Mouse (Mus musculus): ENCODE results near the gene Phf14. TPM values are rescaled to one million over a fixed set of nuclear protein-coding genes. Genes with fewer than 3 reads are reported as not detected.

The Phf14 gene
- total RNA-seq, 2 experiments from 2014 or later = 60.3 to 65.2 TPM

DNA sequence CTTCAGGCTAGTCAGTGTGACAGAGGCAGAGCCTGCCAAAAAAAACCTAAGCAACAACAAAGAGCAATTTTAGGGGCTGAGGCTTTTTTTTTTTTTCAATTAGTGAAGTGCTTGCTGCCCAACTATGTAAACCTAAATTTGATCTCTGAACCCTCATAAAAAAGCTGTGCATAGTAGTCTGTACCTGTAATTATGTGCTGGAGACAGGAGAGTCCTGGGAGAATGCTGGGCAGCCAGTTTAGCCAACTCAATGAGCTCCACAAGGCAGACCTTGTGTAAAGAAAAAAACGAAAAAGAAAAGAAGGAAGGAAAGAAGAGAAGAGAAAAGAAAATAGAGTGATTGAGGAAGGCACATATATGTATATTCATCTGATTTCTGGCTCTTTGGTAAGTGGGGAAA lies 112.1 kb downstream of the Phf14 start:
- DNase-seq = no peak
- intact Hi-C loops (cut with DNase I) = no loop called here

DNA sequence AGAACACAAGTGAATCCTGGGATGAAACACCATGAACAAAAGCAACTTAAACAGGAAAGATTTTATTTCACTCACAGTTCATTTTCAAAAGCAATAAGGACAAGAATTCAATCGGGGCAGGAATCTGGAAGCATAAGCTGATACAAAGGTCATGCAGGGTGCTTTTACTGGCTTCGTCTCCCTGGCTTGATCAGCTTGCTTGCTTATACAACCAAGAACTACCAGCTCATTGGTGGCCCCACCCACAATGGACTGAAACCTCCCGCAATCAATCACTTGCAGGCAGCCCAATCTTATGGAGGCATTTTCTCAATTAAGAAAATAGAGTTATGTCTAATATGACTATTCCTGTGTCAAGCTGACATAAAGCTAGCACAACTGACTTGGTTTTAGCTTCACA lies 112.5 kb downstream of the Phf14 start:
- DNase-seq = no peak
- intact Hi-C loops (cut with DNase I) = no loop called here

DNA sequence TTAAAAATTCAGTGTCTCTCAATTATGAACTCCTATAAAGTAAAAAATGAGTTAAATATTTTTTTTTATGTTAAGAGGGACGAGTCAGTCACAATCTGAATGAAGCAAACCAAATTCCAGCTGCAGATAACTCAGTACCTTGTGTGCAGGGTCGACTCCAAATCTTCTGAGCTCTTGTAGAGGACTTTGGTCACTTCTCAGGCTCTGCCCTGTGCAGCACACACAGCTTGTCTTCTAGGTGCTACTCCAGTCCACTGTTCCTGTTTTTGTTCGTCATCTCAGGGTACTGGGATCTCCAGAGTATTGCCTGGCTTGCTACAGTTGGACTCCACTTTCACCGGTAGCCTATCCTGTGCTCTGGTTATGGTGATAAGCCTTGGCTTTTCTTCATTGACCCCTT lies 113.1 kb downstream of the Phf14 start:
- DNase-seq = no peak
- intact Hi-C loops (cut with DNase I) = no loop called here

DNA sequence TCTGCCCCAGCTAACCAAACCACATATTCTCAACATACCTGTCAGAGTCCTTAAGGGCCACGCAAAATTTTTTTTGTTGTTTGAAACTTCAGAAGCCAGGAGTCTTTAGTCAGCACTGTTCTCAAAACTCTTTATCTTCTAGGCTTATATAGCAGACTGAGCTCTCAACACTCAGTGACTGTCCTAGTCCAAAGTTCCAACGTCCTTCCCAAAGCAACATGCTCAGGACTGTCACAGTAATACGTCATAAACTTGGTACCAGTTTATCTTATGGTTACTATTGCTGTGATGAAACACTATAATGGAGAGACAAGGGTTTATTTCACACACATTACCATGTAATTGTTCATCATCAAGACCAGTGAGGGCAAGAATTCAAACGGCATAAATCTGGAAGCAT lies 113.9 kb downstream of the Phf14 start:
- intact Hi-C loops (cut with DNase I) = no loop called here
- no peak for DNase-seq

DNA sequence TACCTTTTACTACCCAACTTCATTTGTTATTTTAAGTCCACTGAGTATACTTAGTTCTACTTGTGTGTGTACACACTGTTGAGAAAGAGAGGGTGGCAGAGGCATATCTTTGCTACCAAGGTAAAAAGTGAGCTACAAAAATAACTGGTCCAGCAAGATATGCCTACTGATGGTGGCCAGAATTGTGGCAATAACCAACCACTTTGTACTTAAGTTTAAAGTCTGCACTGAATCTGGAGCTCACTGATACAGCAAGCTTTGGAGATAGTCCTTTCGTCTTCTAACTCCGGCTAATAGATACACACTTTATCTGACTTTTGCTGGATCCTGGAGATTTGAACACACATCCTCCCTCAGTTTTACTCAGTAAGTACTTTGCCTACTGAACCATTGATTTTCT lies 115.8 kb downstream of the Phf14 start:
- DNase-seq = no peak
- intact Hi-C loops (cut with DNase I) = no loop called here

DNA sequence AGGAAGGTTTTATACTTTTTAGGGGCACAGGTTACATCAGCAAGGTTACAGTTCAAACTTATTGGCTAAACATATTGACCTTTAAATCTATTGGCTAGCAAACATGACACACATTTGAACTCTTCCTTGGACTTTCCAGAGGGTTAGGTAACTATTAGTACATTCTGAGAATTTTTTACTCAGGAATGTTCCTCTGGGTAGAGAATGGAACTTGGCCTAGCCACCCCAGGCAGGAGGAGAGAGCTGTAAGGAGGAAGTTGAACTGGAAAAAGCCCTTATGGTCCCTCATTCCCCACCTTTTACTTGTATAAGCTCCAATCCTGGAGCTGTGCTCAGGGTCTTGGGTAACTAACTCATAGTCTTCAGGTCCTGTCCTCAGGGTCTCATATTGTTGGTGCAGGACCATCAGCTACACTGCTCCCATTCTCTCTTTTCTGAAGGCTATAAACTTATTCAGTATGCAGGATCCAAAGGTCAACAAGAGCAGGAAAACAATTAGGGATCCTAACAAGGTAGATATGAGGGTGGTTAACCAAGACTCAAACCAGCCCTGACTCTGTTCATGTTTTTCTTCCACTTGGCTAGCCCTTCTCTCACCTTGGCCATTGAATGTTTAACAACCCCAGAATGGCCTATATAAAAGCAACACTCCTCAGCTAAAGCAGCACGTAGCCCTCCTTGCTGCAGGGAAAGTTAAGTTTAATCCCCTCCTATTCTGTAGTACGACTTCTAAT lies 119.4 kb downstream of the Phf14 start:
- no peak for DNase-seq
- intact Hi-C loops (cut with DNase I) = no loop called here

DNA sequence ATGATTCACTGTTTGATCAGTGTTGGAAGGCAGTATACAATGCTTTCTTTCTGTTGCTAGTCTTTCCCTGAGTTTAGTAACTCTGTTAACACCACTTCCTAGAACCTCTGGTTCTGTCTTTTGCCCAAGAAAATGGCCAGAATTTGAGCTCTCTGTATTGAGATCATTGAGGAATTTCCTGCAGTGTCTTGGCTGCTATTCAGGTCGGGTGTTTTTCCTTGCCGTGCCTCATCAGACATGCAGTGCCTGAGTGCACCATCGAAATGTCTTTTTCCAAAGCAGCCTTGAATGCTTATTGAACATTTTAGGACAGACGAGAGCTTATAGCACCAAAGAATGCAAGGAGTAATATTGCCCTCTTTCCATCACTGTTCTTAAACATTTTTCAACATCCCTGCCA lies 127.0 kb downstream of the Phf14 start:
- intact Hi-C loops (cut with DNase I) = no loop called here
- DNase-seq = peak in 1 of 2 experiments; percentile 14

DNA sequence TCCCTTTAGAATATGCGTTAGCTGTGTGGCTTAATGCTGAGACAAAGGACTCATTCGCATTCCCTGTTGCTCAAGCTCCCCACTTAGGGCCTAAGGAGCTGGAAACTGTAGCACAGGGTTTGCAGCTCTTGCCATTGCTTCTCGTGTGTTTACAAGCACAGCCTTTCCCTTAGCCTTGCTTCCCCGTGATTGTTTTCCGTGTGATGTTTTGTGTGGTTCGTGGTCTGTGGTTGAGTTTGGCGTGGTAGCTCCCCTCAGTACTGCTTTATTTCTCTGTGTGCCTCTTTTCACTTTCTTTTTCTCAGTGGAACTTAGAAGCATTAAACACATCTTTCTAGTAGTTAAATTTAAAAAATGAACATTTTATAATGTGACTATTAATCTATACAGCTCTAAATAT lies 130.7 kb downstream of the Phf14 start:
- intact Hi-C loops (cut with DNase I) = no loop called here
- no peak for DNase-seq

DNA sequence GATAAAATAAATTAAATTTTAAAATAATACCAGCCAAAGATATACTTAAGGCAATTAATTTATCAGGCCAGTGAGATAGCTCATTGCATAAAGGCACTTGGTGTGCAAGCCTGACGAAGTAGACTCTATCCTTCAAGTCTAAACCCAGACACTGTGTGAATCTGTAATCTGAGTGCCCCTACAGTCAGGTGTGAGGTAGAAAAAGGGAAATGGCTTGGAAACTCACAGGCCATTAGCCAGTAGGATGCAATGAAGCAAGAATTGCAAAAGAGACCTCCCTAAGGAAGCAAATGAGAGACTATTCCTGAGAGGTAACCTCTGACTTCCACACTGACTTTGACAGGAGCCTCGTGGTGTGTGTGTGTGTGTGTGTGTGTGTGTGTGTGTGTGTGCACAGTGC lies 145.3 kb downstream of the Phf14 start:
- intact Hi-C loops (cut with DNase I) = no loop called here
- no peak for DNase-seq

DNA sequence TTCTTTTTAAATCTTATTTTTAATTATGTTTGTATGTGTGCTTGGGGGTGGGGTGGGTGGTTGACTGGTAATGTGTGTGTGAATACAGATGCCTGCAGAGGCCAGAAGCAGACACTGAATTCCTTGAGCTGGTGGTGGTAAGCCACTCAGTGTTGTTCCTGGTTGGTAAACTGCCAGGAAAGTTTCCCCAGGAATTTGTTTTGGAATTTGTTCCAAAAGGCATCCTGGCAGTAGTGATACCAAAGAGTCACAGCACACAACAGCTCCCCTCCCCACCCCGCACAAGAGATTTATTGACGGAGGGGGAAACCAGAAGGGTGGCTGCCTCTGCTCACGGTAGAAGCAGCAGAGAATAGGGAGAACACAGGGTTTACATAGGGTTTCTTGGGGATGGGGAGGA lies 146.5 kb downstream of the Phf14 start:
- intact Hi-C loops (cut with DNase I) = no loop called here
- DNase-seq = peak; percentile 66 to 74

DNA sequence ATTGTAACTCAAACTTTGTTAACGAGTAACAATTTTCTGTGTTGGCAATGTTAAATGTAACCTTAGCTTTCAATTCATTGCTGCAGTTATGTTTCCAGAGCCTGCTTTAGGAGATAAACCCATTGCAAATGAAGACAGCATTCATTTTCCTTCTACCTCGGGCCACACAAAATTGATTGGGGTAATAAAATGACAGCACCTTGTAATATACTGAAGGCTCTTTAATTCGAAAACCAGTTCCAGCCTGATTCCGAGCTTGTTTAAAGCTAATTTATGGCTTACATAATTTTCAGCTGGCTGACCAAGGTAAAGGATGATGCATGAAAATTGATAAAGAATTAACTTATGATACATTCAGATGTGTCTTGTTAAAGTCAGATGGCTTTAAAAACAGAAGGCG lies 151.1 kb downstream of the Phf14 start:
- intact Hi-C loops (cut with DNase I) = no loop called here
- DNase-seq = no peak

DNA sequence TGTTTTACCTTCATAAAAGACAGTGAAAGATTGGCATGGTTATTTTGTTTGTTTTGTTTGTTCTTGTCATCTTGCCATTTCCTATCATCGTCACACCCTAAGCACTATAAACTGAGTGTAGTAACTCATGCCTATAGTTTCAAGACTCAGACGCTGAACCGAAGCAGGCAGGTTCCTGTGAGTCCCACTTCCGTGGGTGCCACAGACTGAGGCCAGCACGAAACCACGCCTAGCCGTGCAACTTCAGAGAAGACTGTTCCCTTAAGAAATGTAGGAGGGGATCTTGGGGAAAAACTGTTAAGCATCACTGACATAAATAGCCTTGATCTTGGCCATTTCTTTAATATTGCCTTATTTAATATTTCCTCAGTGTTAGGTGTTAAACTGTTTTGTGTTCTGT lies 152.4 kb downstream of the Phf14 start:
- no peak for DNase-seq
- intact Hi-C loops (cut with DNase I) = no loop called here

DNA sequence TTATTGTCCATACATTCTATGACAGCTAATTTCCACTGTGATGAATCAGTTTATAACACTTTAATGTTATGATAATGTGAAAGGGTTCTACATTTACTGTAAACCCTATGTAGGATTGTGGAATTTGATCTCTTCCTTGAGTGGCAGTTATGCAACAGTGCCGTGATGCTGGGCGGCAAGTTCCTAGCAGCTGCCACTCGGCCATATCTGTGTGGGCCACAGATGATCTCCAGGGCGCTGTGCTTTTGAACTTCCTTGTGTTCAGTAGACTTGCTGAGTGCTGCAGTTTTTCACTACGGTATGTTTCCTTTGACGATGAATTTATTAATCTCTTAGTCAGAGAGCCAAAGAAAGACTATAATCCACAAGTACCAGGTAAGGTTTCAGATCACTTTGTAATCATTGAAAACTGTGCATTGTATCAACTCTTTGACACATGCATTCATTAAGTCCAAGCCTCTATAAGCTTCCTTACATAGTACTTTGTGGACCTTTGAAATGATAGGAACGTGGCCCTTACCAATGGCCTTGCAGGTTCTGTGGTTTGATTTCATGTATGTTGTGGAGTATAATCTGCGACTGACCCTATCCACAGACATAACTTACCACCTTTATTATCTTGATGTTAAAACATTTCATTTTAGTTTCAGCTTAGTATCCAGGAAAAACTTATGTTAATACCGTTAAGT lies 153.0 kb downstream of the Phf14 start:
- intact Hi-C loops (cut with DNase I) = no loop called here
- no peak for DNase-seq

DNA sequence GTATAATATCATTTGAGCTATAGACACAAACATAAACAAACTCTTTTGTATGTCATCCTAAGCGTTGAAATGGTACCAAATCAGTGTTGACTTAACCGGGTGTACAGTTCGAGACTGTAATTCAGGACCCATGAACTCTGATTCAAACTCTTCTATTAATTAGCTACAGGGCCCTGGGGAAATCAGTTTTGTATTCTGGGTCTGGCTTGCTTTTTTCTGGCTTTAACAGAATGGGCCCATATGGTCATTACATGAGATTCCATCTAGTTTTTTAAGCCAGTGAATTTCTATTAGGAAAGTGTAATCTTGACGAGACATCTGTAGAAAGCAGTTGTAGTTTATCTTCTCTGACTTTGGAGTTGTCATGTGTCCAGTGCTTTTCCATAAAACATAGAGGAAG lies 160.3 kb downstream of the Phf14 start:
- intact Hi-C loops (cut with DNase I) = no loop called here

DNA sequence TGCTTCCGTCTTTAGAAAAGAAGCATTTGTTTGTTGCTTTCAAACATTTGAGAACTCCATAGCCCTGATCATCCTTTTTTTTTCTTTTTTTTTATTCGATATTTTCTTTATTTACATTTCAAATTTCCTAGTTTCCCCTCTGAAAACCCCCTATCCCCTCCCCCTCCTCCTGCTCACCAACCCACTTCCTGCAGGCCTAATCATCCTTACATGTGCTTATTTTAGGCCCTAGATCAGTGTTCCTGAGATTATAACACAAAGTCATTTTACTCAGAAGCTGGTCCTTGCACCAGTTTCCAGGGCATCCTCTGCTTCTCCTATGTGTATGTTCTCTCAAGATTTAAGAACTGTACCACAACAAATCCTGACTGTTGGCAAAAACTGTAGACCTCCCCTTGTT lies 161.7 kb downstream of the Phf14 start:
- no peak for DNase-seq
- intact Hi-C loops (cut with DNase I) = no loop called here

More for the DNA sequence above, 160.3 kb downstream of the Phf14 start:
- DNase-seq = no peak

DNA sequence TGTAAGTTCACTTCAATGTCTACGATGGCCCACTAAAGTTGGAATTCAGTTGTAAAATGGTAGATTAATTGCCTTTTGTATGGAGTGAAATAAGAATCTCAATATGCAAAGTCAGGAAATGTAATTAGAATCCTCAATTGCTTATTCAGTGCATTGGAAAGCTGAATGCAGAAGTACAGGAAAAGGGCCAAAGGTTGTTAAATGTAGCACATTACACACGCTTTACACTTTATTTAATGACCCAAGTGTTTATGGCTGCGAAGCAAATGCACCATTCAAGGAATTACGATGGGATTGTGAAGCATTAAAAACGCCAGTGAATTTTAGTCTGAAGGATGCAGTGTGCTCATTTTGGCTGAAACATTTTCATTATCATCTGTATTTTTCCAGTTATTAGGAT lies 167.0 kb downstream of the Phf14 start:
- DNase-seq = no peak
- intact Hi-C loops (cut with DNase I) = no loop called here

DNA sequence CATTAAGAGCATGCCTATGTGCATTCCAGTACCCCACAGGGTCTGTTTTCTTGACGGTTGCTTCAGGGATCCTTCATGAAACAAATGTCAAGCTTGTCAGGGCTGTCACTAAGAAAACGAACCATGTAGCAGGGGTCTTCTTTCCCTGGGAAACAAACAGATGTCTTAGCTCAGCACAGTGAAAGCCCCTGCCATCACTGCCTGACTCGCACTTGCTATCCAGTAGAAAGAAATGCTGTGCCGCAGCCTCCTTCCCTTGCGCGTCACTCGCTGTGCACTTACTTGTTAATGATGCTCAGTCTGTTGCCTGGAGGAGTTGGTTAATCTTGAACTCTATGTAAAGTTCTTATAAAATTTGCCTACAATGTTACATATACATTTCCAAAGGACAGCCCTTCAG lies 169.7 kb downstream of the Phf14 start:
- intact Hi-C loops (cut with DNase I) = no loop called here
- DNase-seq = no peak

DNA sequence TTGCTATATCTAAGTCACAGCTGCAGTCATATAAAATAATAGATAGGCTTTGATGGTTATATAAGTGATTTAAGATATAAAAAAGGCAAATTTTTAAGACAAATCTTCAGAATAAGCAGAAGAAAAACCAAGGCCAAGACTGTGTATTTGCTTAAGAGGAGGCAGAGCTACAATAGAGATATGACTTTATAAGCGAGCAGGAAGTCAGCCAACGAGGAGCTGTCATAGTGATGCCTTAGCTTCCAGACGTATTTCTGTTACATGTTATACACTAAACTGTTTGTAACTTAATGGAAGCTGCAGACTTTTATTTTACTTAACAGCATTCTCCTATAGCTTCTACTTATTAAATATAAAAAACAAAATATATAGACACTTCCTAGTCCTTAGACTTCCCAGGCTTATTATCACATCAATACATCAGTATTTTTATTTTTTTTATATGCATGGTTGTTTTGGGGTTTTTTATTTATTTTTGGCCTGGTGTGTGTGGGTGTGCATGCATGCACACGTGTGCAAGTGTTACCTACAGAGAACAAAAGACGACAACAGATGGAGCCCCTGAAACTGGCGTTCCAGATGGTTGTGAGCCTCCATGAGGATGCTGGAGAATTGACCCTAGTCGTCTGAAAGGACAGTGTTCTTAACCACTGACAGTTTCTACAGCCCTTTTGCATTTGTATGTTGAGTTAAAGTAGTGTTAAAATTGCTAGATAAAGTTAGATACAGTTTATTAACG lies 170.4 kb downstream of the Phf14 start:
- intact Hi-C loops (cut with DNase I) = no loop called here
- DNase-seq = no peak

DNA sequence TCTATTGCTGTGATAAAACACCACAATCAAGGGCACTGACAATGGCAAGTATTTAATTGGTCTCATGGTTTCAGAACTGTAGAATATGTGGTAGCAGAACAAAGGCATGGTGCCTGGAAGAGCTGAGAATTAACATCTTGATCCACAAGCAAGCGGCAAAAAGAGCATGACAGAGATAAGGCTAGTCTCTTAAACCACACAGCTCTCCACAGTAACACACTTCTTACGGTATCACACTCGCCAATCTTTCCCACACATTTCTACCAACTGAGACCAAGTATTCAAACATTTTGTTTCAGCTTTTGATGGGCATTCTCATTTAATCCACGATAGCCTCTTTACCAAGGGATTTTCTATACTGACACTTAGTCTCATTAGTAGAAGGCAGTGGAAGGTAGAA lies 171.7 kb downstream of the Phf14 start:
- intact Hi-C loops (cut with DNase I) = no loop called here
- DNase-seq = no peak

DNA sequence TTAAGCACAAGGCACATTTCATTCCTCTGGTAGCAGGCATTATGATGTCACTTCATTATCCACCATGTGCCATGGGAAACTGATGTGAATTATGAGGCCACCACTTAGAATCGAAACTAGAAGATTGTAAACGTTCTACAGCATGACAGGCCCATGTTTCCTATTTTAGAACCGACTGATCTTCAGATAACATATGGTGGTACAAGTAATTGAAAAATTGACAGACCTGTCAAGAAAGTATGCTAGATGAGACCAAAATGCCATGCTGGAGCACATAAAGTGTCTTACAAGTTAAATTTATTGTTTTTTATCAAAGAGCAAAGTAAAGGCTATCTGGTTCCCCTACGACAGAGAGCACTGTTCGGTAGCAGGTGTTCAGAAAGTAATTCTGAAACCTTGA lies 172.8 kb downstream of the Phf14 start:
- no peak for DNase-seq
- intact Hi-C loops (cut with DNase I) = no loop called here

DNA sequence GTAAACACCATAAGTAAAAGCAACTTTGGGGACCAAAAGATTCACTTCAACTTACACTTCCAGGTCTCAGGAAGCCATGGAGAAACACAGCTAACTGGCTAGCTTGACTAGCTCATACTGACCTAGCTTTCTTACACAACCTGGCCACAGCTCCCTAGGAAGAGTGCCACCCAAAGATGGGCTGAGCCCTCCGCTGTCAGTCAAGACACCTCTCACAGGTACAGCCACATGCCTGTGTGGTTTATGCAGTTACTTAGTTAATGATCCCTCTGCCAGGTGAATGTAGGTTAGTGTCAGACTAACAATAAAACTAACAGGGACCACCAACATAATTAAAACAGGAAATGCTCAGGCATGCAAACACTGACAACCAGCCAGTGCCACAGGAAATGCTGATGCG lies 174.1 kb downstream of the Phf14 start:
- intact Hi-C loops (cut with DNase I) = no loop called here
- no peak for DNase-seq

DNA sequence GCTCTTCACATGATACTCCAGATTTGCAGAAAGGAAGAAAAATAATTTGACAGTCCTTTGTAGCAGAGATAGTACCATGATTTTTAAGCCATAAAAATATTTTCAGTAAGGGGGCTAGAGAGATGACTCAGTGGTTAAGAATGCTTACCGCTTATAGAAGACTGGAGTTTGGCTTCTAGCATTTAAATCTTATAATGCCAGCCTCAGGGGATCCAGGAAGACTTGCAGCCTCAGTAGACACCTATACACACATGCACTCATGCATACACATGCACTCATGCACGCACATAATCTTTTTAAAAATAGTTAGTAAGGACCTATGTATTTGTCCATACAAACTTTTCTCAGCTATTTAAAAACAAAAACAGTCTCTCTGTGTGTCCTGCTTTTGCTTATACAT lies 174.5 kb downstream of the Phf14 start:
- no peak for DNase-seq
- intact Hi-C loops (cut with DNase I) = no loop called here
